Mouse (Mus musculus): ENCODE measurements at regions not wholly inside any gene's neighbourhood (a gene's known extent, or its start where the extent isn't known, plus 50 kb on each side); places are given as distances from the start of the nearest gene placed in this dataset.

DNA sequence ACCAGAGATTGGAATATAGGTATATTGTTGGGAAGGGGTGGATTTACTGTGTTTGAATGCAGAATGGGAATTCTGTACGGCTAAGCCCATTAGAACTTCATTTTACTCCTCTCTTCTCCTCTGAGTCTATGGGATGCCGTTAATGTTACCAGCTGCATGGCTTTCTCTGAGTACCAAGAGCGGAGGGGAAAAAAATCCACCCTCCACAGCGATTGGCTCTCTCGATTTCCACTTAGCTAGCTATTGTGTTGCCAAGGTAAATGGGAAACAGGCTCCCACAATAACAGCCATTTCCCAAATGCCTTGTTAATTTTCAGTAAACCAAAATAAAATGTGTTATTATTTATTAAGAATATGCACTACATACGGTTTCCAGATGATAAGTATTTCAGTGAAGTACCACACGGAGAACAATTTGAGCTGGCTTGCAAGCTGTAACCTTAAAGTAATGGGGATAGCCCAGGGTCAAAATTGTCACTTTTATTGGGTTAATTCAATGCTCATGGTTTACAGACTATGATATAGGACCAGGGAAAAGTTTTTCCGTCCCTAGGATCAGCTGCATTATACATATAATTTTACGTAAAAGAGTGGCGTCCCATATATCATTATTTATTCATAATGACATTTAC, 439.6 kb downstream of the Ttll7 start:
- no peak for TF ChIP-seq CTCF (IDR thresholded peaks at IDR 0.05; ENCODE audit: control insufficient read depth, insufficient read depth, low read length)
- TF ChIP-seq POLR2A (IDR thresholded peaks at IDR 0.05; ENCODE audit: borderline replicate concordance, control insufficient read depth, low read depth, low read length) = no peak
